In the genomic region with DNA sequence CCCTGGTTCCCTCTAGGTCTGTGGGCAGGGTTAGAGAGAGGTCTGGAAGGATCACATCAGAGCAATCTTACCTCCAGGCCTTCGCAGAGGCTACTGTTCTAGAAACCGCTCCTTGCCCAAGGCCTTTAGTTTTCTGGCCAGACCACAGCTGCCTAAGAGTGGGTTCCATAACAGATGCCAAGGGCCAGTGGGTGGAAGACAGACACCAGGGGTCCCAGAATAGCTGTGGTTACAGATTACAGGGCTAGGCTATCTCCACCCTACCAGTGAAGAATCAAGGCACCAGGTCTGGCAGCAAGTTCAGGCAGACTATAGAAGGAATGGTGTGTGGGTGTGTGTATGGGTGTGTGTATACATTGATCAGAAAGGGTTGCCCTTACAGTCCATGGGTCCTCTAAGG, we compare ENCODE assay signal across 21 mouse cellular contexts. TPM values are rescaled to one million over a fixed set of nuclear protein-coding genes. Genes with fewer than 3 reads are reported as not detected.
"Had no signal": no experiment of that assay in that cellular context is flagged by ENCODE, and none has a peak within 500 bp of the region (broad histone marks: within the 10 kb centered on the region; RNA-seq: fewer than 3 reads in every experiment).

No protein-coding gene starts in this region.

- H3K36me3 ChIP-seq: limb, embryonic 12.5 days; midbrain, embryonic 13.5 days; neural tube, embryonic 15.5 days had no signal

- ATAC-seq: lung, postnatal 0 days; midbrain, embryonic 13.5 days had no signal

- H3K9me3 ChIP-seq: liver, embryonic 13.5 days; midbrain, embryonic 13.5 days; neural tube, embryonic 15.5 days had no signal

- DNase-seq: kidney, adult 18-20 months; kidney, postnatal 25 days; liver, embryonic 13.5 days; lung, adult 2 months; lung, postnatal 36 days; right cerebral cortex, adult 18-20 months; right cerebral cortex, postnatal 25 days; thymus, postnatal 4 days had no signal

- H3K4me2 ChIP-seq: limb, embryonic 12.5 days; liver, embryonic 13.5 days; midbrain, embryonic 13.5 days; neural tube, embryonic 15.5 days had no signal

- H3K4me3 ChIP-seq: limb, embryonic 12.5 days; liver, embryonic 13.5 days; midbrain, embryonic 13.5 days; neural tube, embryonic 15.5 days had no signal

- H3K9ac ChIP-seq: limb, embryonic 12.5 days; liver, embryonic 13.5 days; midbrain, embryonic 13.5 days; neural tube, embryonic 15.5 days had no signal

- H3K4me1 ChIP-seq: limb, embryonic 12.5 days; midbrain, embryonic 13.5 days had no signal

- H3K27me3 ChIP-seq: liver, embryonic 13.5 days; midbrain, embryonic 13.5 days; neural tube, embryonic 15.5 days had no signal

- H3K27ac ChIP-seq: limb, embryonic 12.5 days; midbrain, embryonic 13.5 days had no signal

RNA-seq across cellular contexts. Expression of a gene that starts 6.0 kb away (rescaled TPM):
- total RNA-seq: left cerebral cortex, postnatal 36 days; midbrain, postnatal 0 days had no signal
- polyA plus RNA-seq: limb, embryonic 12.5 days; midbrain, embryonic 13.5 days; neural tube, embryonic 11.5 days had no signal

RNA-seq across cellular contexts. Expression of a gene that starts 14.1 kb away (rescaled TPM):
- total RNA-seq: left cerebral cortex, postnatal 36 days; megakaryocyte progenitor cell, adult 5-6 weeks; midbrain, postnatal 0 days had no signal
- polyA plus RNA-seq: lung, postnatal 0 days; midbrain, embryonic 13.5 days; midbrain, postnatal 0 days; neural tube, embryonic 11.5 days; neural tube, embryonic 15.5 days; small intestine, adult 2 months had no signal

RNA-seq across cellular contexts. Expression of a gene that starts 18.0 kb away (rescaled TPM):
- total RNA-seq: layer of hippocampus, postnatal 10 days; left cerebral cortex, postnatal 36 days; megakaryocyte progenitor cell, adult 5-6 weeks; midbrain, postnatal 0 days had no signal
- polyA plus RNA-seq: kidney, embryonic 16.5 days; limb, embryonic 12.5 days; liver, embryonic 13.5 days; lung, adult 2 months; lung, postnatal 0 days; midbrain, embryonic 13.5 days; midbrain, postnatal 0 days; neural tube, embryonic 11.5 days; neural tube, embryonic 15.5 days; small intestine, adult 2 months; stomach, embryonic 16.5 days; thymus, postnatal 0 days had no signal
